Mouse (Mus musculus): Measurements from ENCODE around the gene Gm20388.

Gene Gm20388

DNA sequence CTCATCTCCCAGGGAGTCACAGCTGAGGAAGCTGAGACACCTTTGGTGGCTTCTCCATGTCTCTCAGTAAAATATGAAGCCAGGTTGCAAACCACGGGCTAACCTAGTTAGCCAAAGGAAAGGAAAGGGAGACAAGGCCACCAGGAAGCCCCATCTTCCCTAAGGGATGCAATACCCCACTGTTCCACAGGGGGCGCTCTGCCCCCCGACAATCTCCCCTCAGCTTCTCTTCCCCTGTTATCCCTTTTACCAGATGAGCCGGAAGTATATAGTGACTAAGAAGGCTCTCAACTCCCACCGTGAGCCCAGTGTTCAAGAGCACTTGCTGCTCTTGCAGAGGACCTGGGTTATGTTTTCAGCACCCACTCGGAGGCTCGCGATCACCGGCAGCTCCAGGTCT is 1463.6 kb downstream of the Gm20388 start:
- no peak for DNase-seq (ENCODE audit: low read depth, low spot score)

DNA sequence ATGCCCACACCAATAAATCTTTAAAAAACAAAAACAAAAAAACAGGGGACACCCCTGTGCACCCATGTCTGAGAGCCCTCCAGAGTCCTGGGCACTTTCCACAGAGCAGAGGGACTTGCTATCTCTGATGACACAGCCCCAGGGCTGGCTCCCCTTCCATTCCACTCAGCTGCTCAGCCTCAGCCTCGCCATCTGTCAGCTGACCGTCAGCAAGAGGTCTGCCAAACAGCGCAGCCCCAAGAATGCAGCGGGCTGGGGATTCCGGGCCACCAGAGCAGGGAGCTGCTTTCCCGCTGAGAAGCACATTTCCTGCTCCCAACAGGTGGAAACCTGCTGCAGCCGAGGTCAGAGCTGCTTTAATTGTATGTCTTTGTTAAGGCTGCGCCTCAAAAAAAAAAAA is 1464.1 kb downstream of the Gm20388 start:
- no peak for DNase-seq (ENCODE audit: low read depth, low spot score)

DNA sequence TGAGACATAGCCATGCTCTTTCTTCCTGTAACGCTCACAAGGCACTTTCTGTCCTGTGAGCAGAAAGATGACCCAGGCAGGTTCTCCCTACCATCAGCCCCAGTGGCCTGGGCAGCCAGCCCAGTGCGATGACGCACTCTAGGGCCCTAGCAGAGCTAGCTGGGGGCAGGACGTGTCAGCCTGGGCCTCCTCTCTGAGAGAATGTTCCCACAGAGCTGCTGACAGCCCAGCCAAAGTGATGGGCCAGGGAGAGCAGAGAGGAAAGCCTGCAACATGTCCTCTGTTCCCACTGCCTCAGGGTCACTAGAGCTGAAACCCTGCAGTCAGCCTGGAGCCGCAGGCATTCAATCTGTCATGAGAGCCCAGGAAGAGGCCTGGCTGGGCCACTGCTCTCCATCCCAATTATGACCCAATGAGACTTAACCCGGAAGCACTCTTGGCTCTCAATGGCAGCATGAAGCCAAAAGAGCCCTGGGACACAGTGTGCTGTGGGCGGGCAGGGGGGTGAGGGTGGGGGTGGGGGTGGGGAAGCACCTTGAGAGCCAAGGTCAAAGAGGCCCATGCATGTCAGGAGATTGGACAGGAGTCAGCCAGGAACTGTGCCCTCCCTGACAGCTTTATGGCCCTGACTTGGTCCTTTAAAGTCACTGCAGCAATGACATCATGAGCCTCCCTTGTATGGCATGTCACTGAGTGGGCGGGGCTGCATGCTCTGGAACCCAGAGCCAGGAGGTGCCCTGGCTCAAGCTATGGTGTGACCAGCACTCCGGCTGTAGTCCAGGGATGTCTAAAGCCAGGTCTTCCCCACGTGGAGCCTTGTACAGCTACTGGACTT is 1465.7 kb downstream of the Gm20388 start:
- DNase-seq (ENCODE audit: low read depth, low spot score) = no peak

DNA sequence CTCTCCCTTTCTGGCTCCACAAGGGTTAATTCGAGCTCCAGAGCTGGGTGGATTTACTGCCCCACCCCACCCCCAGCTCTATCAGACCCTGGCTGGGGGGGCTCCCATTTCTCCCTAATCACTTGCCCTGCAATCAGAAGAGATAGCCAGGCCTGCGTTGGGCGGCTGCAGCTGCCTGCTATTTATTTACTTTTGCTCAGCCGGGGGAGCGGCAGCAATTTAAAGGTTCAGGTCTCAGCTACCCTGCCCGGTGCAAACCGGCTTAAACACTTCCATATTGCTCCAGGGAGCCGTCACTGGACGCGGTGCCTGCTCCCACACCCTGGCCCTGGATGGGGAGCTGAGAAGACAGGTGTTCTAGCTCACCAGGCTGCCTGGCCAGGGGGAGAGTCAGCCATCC is 1467.0 kb downstream of the Gm20388 start:
- no peak for DNase-seq (ENCODE audit: low read depth, low spot score)

DNA sequence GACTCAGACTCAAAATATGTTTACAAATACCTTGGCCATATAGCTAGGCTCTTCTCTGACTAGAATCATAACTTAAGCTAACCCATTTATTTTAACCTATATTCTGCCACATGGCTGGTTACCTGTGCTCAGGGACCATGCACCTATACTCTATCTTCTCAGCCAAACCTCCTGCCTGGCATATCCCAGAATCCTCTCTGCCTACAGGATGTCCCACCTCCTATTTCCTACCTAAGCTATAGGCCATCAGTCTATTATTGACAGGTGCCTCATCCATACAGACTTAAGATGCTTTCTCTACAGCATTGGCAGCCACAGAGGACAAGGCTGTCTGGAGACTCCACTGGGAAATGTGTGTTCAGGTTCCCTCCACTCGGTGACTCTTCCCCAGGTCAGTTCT is 1468.7 kb downstream of the Gm20388 start:
- DNase-seq (ENCODE audit: low read depth, low spot score) = no peak

DNA sequence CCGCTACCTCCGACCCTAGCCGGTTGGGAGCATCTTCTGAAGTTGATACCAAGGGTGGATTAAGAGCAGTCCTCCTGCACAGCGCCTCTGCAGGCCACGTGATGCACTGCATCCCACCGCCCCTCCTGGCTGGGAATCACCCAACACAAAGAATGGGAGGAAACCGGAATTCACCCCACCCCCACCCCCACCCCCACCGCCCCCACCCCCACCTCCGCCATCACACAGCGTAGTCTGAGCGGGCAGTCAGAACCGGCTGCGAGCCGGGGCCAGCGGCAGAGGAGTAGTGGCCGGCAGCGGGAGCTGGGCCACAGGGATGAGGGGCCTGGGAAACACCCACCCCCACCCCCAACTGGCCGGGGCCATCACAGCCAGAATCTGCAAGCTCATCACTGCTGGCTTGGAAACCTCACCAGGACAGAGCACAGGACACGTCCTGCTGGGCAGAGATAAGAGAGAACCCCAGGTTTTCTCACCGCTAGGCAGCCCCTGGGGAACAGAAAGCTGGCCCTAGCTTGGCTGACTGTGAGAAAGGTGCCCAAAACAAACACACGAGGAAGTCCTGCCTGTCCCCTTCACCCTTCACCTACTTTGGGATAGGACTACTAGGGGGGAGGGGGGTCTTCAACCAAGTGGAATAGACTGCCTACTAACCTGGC is 1472.1 kb downstream of the Gm20388 start:
- DNase-seq (ENCODE audit: low read depth, low spot score) = no peak

DNA sequence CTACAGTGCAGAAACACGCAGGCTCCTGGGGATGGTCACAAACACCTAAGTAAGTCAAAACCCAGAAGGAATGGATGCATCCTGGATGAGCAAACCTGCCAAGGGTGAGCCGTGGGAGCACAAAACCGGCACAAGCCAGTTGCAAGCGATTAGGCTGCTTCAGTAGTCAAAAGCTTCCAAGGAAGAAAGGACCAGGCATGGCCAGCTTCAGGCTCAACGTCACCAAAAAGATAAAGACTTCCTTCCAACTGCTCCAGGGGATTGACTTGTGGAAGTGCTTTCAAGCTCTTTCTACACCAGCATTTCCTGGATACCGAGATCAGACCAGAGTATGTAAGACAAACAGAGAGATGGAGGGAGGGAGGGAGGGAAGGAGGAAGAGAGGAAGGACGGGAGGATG is 1474.9 kb downstream of the Gm20388 start:
- no peak for DNase-seq (ENCODE audit: low read depth, low spot score)

DNA sequence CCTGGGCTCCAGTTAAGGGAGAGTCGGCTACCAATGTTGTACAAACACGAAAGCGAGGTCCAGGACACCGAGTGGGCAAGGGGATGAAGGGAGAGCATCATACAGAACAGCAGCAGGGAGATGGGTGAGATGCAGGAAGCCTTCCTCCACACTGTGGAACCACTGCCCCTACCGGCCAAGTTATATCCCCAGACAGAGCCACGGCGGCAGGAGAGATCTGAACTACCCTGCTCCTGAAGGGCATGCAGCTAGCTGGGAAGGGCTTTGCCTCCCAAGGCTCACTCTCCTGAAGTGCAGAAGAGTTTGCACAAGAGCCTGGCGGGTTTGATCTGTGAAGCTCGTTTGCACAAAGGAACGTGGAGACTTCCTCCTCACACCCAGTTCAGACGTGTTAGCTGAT is 1480.0 kb downstream of the Gm20388 start:
- DNase-seq (ENCODE audit: low read depth, low spot score) = no peak

DNA sequence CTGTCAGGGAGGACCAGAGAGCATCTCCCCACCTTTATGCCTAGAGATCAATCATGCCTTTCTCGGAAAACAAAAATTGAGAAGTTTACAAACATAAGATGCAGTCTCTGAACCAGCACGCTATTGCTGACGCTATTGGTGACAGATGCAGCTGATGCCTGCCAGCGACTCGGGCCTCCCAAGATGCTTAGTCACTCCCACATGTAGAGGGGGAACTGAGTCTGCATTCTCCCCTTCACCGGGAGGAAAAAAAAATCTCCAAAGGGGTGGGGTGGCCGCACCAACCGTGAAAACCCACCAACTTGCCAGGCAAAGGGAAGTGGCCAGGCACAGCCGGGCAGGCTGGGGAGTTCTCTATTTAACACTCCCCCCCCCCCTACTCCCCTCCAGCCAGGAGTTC is 1480.6 kb downstream of the Gm20388 start:
- DNase-seq (ENCODE audit: low read depth, low spot score) = no peak

DNA sequence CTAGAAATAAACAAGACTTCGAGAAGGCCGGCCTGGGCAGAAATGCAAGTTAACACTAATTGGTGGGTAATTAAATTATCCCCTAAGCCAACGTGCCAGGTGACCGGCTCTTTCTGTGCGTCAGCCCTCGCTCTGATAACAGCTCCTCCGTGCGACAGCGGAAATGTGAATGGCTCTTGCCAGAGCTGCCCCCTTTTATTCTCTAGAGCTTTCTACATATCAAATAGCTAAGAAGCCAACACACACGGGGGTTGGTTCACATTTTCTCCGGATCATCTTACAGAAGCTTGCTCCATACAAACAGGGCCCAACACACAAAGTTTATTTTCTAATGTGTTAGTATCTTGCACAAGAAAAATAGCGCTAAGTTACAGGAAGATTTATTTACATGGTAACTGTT is 1481.1 kb downstream of the Gm20388 start:
- DNase-seq (ENCODE audit: low read depth, low spot score) = no peak

DNA sequence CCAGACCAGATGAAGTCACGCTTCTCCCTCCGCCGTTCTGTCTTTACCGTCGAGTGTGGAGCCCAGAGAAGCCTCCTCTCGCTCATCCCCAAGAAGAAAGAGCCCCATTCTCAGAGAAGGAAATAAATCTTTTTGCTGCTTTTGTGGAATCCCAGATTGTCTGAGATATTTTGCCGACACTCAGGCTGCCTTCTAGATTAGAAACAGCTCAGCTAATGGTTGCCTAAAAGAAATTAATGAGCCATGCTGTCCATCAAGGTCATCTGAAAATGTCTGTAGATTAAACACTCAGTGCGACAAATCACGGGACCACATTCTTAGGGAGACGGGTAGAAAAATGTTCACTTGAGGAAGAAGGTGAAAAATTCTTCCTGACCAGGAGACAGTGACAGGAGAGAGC is 1481.8 kb downstream of the Gm20388 start:
- DNase-seq (ENCODE audit: low read depth, low spot score) = no peak

DNA sequence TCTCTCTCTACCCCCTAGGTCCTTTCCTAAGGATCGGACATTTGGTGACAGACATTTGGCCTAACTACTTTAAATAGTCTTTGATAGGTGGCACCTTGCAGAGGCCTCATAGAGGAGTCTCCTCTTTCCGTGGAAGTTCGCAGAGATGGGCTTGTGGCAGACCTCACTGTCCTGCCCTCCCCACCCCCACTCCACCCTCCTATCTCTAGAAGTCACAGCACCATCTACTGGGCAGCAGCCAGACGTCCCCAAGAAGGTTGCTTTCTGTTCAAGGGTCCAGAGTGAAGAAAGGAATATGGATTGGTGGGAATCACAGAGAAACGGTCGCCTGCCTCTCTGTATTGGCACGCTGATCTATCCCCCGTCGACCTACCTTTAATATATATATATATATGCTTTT is 1482.5 kb downstream of the Gm20388 start:
- no peak for DNase-seq (ENCODE audit: low read depth, low spot score)

DNA sequence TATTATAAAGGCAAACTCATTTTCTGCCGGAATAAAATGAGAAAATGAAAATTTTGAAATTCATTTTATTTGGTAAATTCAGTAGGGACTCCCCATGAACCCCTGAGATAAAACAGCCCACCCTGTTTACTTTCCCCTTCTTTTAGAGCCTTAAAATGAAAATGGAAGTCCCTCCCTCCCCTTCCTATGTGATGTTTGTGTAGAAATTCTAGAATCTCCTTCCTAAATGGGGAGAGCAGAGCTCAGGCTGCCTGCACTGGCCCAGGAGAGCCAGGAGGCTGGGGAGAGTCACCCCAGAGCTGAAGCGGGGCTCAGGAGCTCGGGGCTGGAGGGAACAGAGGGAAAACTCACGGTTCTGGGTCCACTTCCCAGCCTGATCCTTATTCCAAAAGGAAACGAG is 1484.0 kb downstream of the Gm20388 start:
- DNase-seq (ENCODE audit: low read depth, low spot score) = no peak

DNA sequence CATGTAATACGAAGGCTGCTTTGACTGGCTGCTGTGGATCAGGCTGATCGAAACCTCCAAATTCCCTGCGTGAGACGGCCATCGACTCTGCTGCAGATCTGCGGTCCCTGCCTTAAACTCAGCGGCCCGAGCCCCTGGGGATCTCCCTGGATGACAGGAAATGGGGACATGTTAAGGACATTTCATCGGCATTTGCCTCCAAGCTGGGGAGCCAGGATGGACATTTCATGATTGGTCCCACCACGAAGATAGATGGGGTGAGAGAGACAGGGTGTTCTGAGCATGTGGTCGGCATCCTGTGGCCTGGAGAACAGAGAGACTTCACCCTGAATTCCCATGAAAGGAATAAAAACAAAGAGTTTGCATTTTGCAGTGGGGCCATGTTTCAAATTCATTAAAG is 1484.7 kb downstream of the Gm20388 start:
- no peak for DNase-seq (ENCODE audit: low read depth, low spot score)

DNA sequence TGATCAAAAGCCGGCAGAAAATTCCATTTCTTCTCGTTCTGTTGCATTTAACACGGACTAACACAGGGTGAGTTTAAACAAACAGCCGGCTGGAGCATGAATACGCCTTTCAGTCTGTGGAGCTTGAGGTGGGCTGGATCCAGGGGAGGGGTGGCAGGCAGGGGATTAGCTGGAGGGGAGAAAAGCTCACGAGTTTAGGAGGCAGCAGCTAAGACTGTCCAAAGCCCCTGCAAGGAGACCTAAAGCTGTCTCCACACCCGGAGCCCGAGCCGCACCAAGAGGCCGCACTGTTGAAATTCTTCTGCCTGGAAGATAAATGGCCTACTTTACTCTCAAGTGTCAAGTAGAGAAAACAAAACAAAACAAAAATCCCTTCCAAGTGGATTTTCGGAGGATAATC is 1485.5 kb downstream of the Gm20388 start:
- no peak for DNase-seq (ENCODE audit: low read depth, low spot score)

DNA sequence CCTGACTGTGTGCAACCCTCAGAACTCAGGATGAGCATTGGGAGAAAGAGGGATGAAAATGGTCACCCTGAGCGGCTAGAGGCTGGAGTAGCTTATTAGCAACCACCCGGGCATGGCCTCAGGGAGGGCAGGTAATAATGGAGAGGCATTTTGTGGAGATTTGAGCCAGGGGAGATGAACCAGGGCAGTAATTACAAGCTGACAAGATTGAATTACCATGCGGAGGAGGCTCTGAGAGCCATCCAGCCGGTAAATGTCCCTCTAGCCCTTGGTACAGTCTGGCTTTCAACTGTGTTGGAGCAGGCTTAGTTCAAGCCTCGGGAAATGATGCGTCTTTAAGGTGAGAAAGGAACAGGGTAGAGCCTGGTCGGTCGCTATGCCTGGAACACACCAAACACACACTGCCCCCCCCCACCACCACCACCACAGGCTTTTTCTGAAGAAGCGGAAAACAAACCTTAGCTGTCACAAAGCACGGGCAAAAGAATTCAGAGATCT is 1486.6 kb downstream of the Gm20388 start:
- DNase-seq (ENCODE audit: low read depth, low spot score) = no peak

DNA sequence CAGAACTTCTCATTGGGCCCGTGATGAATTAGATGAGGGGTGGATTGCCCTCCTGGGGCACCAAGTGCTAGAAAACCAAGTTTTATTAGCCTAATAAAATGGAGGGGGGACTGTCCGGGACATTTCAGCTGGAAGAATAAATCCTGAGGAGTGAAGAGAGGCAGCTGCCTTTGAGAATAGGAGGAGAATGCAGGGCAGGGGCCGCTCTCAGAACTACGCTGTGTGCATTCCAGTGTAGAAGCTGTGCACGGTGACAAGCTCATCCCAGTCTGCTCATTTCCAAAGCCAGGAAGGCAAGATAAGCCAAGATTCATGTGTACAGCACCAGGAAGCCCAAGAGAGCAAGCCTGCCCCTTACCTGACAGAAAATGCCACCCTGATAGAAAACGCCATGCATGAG is 1487.4 kb downstream of the Gm20388 start:
- no peak for DNase-seq (ENCODE audit: low read depth, low spot score)

DNA sequence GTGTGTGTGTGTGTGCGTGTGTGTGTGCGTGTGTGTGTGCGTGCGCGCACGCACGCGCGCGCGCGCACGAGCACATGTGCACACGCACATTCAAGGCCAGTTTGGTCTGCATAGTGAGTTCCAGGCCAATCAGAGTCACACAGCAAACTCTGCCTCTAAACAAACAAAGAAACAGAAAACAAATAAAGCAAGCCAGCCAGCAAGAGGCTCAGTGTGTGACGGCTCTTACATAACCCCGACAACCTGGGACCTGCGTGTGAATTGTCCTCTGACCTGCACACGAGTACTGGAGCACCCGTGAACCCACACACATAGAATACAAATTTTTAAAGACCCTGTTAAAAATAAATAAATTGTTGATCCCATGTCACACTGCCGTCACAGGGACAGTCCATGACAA is 1488.1 kb downstream of the Gm20388 start:
- no peak for DNase-seq (ENCODE audit: low read depth, low spot score)

DNA sequence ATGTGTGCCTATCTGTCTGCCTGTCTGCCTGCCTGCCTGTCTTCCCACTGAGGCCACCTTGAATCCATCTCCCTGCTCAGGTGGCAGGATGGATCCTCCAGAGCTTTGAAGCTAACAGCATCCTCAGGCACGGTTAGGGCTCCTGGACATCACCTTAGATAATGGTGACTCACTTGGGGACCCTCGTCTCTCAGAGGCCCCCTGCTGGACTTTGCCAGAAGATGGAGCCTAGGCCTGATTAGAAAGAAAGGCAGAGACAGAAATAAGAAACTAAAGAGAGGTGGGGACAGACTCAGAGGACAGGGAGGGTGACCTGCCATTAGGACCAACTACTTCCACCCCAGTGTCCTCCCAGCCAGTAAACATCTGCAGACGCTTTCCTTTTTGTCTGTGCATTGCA is 1488.5 kb downstream of the Gm20388 start:
- no peak for DNase-seq (ENCODE audit: low read depth, low spot score)

DNA sequence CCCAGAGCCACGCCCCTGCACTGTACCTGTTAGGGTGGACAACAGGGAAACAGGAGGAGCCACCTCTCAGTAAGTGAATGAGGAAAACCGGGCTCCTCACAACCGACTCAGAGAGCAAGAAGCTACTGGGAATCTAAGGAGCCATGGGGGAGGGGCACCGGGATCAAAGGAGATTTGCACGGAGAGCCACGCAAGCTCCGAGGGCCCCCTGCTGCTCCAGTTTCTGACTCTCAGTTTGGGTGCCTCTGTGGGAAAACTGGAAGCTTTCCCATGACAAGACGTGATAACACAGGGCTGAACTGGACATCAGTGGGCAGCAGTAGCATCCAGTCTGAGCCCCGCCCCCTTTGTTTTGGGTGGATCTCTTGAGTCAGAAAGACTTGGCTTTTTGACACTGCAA is 1489.9 kb downstream of the Gm20388 start:
- DNase-seq (ENCODE audit: low read depth, low spot score) = no peak

DNA sequence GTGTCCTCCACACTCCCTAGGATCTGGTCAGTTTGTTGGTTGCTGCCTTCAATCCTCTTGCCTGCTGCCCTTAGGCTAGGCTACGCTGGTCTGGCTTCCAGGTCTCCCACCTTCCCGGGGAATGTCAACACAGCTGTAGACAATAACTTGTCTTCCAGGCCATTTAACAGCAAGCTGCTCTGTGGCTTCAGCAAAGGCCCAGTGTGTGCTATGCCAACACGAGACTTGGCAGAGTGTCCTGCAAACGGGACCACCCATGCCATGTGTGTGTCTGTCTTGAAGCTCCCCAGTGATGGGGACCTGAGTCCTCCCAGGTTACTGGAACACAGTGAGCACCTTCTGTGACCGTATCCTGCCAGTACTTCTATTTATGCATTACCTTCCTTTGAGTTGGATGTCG is 1493.2 kb downstream of the Gm20388 start:
- no peak for DNase-seq (ENCODE audit: low read depth, low spot score)

DNA sequence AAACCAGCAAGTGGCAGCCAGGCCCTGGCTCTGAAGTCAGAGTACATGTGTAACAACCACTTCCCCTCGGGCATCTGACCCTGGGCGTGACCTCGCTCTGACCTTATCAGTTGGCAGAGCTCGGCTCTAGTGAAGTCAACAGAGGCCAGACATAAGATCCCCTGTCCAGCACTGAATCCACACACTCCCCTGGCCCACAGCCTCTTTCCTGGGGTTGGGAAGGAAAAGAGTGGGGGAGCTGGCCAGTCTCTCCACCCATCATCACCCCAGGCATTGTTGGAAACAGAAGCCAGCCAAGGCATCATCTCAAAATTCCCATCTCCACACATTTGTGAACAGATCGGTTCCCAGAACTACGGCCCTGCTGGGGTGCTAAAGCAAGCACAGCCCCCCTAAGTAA is 1507.4 kb downstream of the Gm20388 start:
- no peak for DNase-seq (ENCODE audit: low read depth, low spot score)

DNA sequence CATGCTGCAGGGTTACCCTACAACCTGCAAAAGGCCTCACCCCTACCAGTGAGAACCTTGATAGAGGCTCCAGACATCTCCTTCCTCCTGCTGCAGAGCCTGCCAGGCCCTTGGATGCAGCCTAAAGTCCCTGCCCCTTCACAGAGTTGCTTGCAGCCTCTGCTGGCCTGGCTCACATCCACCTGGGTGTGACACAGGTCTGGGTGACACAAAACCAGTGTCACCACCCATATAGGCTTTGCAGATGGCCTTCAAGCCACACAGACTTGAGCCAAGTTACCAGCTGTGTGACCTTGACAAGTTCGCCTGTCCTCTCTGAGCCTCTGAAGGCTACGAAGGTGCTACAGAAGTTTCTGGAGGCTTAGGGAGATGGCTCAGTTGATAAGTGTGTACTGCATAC is 1508.9 kb downstream of the Gm20388 start:
- no peak for DNase-seq (ENCODE audit: low read depth, low spot score)

Measured in retina, adult 2 months (tissue).